Mouse (Mus musculus): Measurements from ENCODE around the gene Pttg1.

Gene Pttg1

DNA sequence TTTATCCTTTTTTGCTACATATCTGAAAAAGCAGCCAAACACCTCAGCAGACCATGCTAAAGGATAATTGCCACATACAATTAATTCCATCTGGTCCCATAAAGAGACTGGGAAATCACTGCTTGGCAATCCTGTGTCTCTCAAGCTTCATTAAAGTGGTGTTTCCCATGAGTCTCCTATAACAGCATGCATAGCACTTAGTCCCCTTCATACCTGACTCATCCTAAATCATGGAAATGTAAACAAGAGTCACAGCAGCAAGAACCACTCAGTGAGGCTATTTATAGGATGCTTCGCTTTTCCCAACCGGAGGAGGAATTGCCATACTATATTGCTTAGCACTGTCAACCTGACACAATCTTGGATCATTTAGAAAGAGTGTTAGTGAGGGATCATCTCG, 52.7 kb downstream of the Pttg1 start:
- DNase-seq, result no peak

DNA sequence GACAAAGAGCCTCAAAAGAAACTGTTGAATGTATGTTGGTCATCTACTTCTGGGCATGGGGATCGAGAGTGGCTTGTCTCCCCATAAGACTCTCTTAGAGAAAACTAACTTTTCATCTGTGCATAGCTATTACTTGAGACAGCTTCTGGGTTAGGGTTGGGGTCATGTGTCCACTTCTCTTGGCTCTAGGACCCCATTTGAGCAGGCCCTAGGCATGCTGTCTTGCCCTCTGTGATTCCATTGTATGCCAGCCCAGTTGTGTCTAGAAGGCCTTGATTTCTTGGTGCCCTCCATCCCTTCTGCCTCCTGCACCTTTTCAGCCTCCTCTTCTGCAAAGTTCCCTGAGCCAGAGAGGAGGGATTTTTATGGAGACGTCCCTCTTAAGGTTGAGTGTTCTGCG, 54.2 kb downstream of the Pttg1 start:
- DNase-seq, result no peak
